Mouse (Mus musculus): ENCODE results near the gene Atp5c1.
A peak's percentile ranks its signal among the peaks of the same experiment; 100 is the strongest.

Gene Atp5c1

GRCm38 (mm10) chr2:10080310-10081010 lies at the start of gene Atp5c1, which contains the start of gene Kin:
Atp5c1 (minus strand) TSS chr2:10080510.
Kin (plus strand) TSS chr2:10080593.
- peak; percentile 98 for DNase-seq

- no peak for DNase-seq
These were observed 48.3 kb upstream of the Atp5c1 start for GRCm38 (mm10) chr2:10128571-10128970.

GRCm38 (mm10) chr2:10127471-10127870 lies 47.2 kb upstream of the Atp5c1 start:
- DNase-seq, result no peak

GRCm38 (mm10) chr2:10126122-10126521 lies 45.8 kb upstream of the Atp5c1 start:
- DNase-seq, result no peak

GRCm38 (mm10) chr2:10121826-10122225 lies 41.5 kb upstream of the Atp5c1 start:
- no peak for DNase-seq

GRCm38 (mm10) chr2:10119276-10119675 lies 39.0 kb upstream of the Atp5c1 start:
- no peak for DNase-seq

- no peak for DNase-seq
These were observed 38.4 kb upstream of the Atp5c1 start for GRCm38 (mm10) chr2:10118751-10119150.

- no peak for DNase-seq
These were observed 28.4 kb upstream of the Atp5c1 start for GRCm38 (mm10) chr2:10108535-10109189.

GRCm38 (mm10) chr2:10101180-10101579 lies 20.9 kb upstream of the Atp5c1 start:
- peak; percentile 58 for DNase-seq

- DNase-seq, result no peak
These were observed 20.2 kb upstream of the Atp5c1 start for GRCm38 (mm10) chr2:10100471-10100870.

GRCm38 (mm10) chr2:10098598-10099215 lies 18.4 kb upstream of the Atp5c1 start:
- DNase-seq, result peak; percentile 72

- DNase-seq, result no peak
These were observed 14.2 kb upstream of the Atp5c1 start for GRCm38 (mm10) chr2:10094327-10095100.

GRCm38 (mm10) chr2:10087256-10087850 lies 7.0 kb upstream of the Atp5c1 start:
- no peak for DNase-seq

- DNase-seq, result no peak
These were observed 2.4 kb upstream of the Atp5c1 start for GRCm38 (mm10) chr2:10082737-10083136.

- no peak for DNase-seq
These were observed 1.3 kb upstream of the Atp5c1 start for GRCm38 (mm10) chr2:10081453-10082080.

GRCm38 (mm10) chr2:10079745-10080309 lies 483 bp downstream of the Atp5c1 start:
- no peak for DNase-seq

- DNase-seq, result no peak
These were observed 3.6 kb downstream of the Atp5c1 start for GRCm38 (mm10) chr2:10076675-10077074.

GRCm38 (mm10) chr2:10074470-10074869 lies 5.8 kb downstream of the Atp5c1 start:
- peak; percentile 5 for DNase-seq

GRCm38 (mm10) chr2:10071751-10072150 lies 8.6 kb downstream of the Atp5c1 start:
- DNase-seq, result no peak

GRCm38 (mm10) chr2:10058836-10059235 lies 21.5 kb downstream of the Atp5c1 start:
- no peak for DNase-seq

- DNase-seq, result no peak
These were observed 28.3 kb downstream of the Atp5c1 start for GRCm38 (mm10) chr2:10051996-10052395.

GRCm38 (mm10) chr2:10050878-10051277 lies 29.4 kb downstream of the Atp5c1 start:
- no peak for DNase-seq
